Comparison of ENCODE assay signal across 9 mouse cellular contexts in the genomic region with DNA sequence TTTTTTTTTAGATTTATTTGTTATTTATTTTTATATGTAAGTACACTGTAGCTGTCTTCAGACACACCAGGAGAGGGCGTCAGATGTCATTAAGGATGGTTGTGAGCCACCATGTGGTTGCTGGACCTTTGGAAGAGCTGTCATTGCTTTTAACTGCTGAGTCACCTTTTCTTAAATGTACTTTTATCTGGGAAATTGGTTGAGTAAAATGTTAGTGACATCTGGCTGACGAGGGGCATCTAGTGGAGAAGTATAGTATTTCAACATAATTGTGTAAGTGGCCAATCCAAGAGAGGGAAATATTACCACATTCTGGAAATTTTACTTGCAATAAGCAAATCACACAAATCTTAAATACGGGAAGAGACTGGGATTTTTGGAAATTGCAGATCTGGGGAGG. TPM values are rescaled to one million over a fixed set of nuclear protein-coding genes. Genes with fewer than 3 reads are reported as not detected.
A peak's percentile ranks its signal among the peaks of the same experiment; 100 is the strongest.
DNase-seq lines count a peak whose midpoint lies in the region; ATAC-seq and TF ChIP-seq lines count a peak whose summit lies in the region.
"Had no signal": no experiment of that assay in that cellular context is flagged by ENCODE, and none has a peak within 500 bp of the region (broad histone marks: within the 10 kb centered on the region; RNA-seq: fewer than 3 reads in every experiment).

No protein-coding gene starts in this region.

- H3K27me3 ChIP-seq in hindbrain, embryonic 14.5 days (ENCODE audit: control insufficient read depth, insufficient read depth, low read length): no peaks in the 10 kb centered on the region
- H3K27me3 ChIP-seq in hindbrain, embryonic 13.5 days: no peaks in the 10 kb centered on the region
- no peaks in the 10 kb centered on the region for H3K27me3 ChIP-seq in stomach, postnatal 0 days (ENCODE audit: control insufficient read depth, insufficient read depth, low read length)

- peaks cover 10% of the 10 kb centered on the region for H3K4me1 ChIP-seq in hindbrain, embryonic 14.5 days (replicated peaks; ENCODE audit: control insufficient read depth, insufficient read depth, low read length)
- H3K4me1 ChIP-seq in hindbrain, embryonic 13.5 days (replicated peaks): peaks cover 8% of the 10 kb centered on the region
- H3K4me1 ChIP-seq in stomach, postnatal 0 days (replicated peaks; ENCODE audit: control insufficient read depth, insufficient read depth): no peaks in the 10 kb centered on the region; the same call in 1 of the 2 replicates

- no peaks in the 10 kb centered on the region for H3K9me3 ChIP-seq in hindbrain, embryonic 14.5 days (ENCODE audit: control insufficient read depth, low read length)
- H3K9me3 ChIP-seq in hindbrain, embryonic 13.5 days: no peaks in the 10 kb centered on the region
- no peaks in the 10 kb centered on the region for H3K9me3 ChIP-seq in stomach, postnatal 0 days (ENCODE audit: control insufficient read depth, low read length)

- TF ChIP-seq CTCF in stomach, postnatal 0 days (IDR thresholded peaks at IDR 0.05; ENCODE audit: low read depth): peak; percentile 76

- no peak overlapping the region for H3K27ac ChIP-seq in hindbrain, embryonic 14.5 days
- H3K27ac ChIP-seq in hindbrain, embryonic 13.5 days: no peak overlapping the region
- no peak overlapping the region for H3K27ac ChIP-seq in stomach, postnatal 0 days (replicated peaks)

- H3K4me2 ChIP-seq in hindbrain, embryonic 14.5 days (replicated peaks): peak overlapping the region; percentile 89; the same call in 1 of the 2 replicates
- H3K4me2 ChIP-seq in hindbrain, embryonic 13.5 days: no peak overlapping the region
- H3K4me2 ChIP-seq in stomach, postnatal 0 days (replicated peaks; ENCODE audit: low read depth): no peak overlapping the region

- DNase-seq in hindbrain, embryonic 14.5 days (ENCODE audit: low spot score): peak; percentile 65
- DNase-seq in spleen, postnatal 36 days (ENCODE audit: low spot score in 2 of 2): peak; percentile 13 to 51
- DNase-seq in spleen, adult 12 weeks (ENCODE audit: low spot score): no peak
- DNase-seq in c-Kit-positive CD71-negative TER-119-negative erythroid progenitor cells, embryonic 14.5 days (ENCODE audit: low read depth): peak; percentile 68
- peak; percentile 30 to 47 for DNase-seq in kidney, postnatal 25 days
- no peak for DNase-seq in stomach, postnatal 0 days (ENCODE audit: low spot score)
- DNase-seq in spleen, postnatal 14 days (ENCODE audit: low spot score in 2 of 2): no peak

- no peak for ATAC-seq in hindbrain, embryonic 14.5 days (ENCODE audit: low FRiP score)
- ATAC-seq in hindbrain, embryonic 13.5 days (ENCODE audit: low FRiP score): no peak
- no peak for ATAC-seq in stomach, postnatal 0 days (ENCODE audit: low FRiP score, low TSS enrichment)

- H3K36me3 ChIP-seq in hindbrain, embryonic 14.5 days (replicated peaks; ENCODE audit: control insufficient read depth, insufficient read depth): peaks cover 47% of the 10 kb centered on the region
- peaks cover 39% of the 10 kb centered on the region for H3K36me3 ChIP-seq in hindbrain, embryonic 13.5 days
- H3K36me3 ChIP-seq in stomach, postnatal 0 days (ENCODE audit: control insufficient read depth, insufficient read depth, low read length): peaks cover 4% of the 10 kb centered on the region; the same call in 1 of the 2 replicates

- 50% methylated on average over 3 of the region's 3 CpGs for WGBS in hindbrain, embryonic 14.5 days
- 48% methylated on average over 3 of the region's 3 CpGs for WGBS in hindbrain, embryonic 13.5 days
- WGBS in stomach, postnatal 0 days: 19% methylated on average over 3 of the region's 3 CpGs

- TF ChIP-seq EP300 in stomach, postnatal 0 days (optimal IDR thresholded peaks at IDR 0.05): no peak

- H3K4me3 ChIP-seq in hindbrain, embryonic 14.5 days (replicated peaks; ENCODE audit: low read length): no peak overlapping the region
- no peak overlapping the region for H3K4me3 ChIP-seq in hindbrain, embryonic 13.5 days
- no peak overlapping the region for H3K4me3 ChIP-seq in stomach, postnatal 0 days (ENCODE audit: low read depth, low read length)

- H3K9ac ChIP-seq in hindbrain, embryonic 14.5 days: no peak overlapping the region
- no peak overlapping the region for H3K9ac ChIP-seq in hindbrain, embryonic 13.5 days
- H3K9ac ChIP-seq in stomach, postnatal 0 days (ENCODE audit: low read length): no peak overlapping the region

RNA-seq across cellular contexts. Expression of gene Sod2, which starts 3.2 kb away (rescaled TPM):
- 163 and 172 TPM in 2 replicates for polyA plus RNA-seq in hindbrain, embryonic 14.5 days (2014; fragmentation: Nextera tagmentation; extraction: Ambion mirVana)
- 117 and 121 TPM in 2 replicates for polyA plus RNA-seq in hindbrain, embryonic 13.5 days (2015; fragmentation: Nextera tagmentation; extraction: Ambion mirVana)
- 176 and 186 TPM in 2 replicates for polyA plus RNA-seq in stomach, postnatal 0 days (2015; fragmentation: Nextera tagmentation; extraction: Ambion mirVana)

RNA-seq across cellular contexts. Expression of gene Wtap, which starts 15.9 kb away (rescaled TPM):
- 120 and 123 TPM in 2 replicates for polyA plus RNA-seq in hindbrain, embryonic 14.5 days (2014; fragmentation: Nextera tagmentation; extraction: Ambion mirVana)
- 136 and 140 TPM in 2 replicates for polyA plus RNA-seq in hindbrain, embryonic 13.5 days (2015; fragmentation: Nextera tagmentation; extraction: Ambion mirVana)
- polyA plus RNA-seq in stomach, postnatal 0 days (2015; fragmentation: Nextera tagmentation; extraction: Ambion mirVana): 75.2 and 75.4 TPM in 2 replicates

RNA-seq across cellular contexts. Expression of gene Gpr31b, which starts 42.2 kb away (rescaled TPM):
- 0.16 and 0.22 TPM in 2 replicates for polyA plus RNA-seq in hindbrain, embryonic 14.5 days (2014; fragmentation: Nextera tagmentation; extraction: Ambion mirVana)
- polyA plus RNA-seq in hindbrain, embryonic 13.5 days (2015; fragmentation: Nextera tagmentation; extraction: Ambion mirVana): not detected in 2 replicates
- 0.12 TPM in 1 of 2 replicates, not detected in the other for polyA plus RNA-seq in stomach, postnatal 0 days (2015; fragmentation: Nextera tagmentation; extraction: Ambion mirVana)
- polyA plus RNA-seq: erythroblast, embryonic 14.5 days had no signal

RNA-seq across cellular contexts. Expression of gene Acat2, which starts 49.3 kb away (rescaled TPM):
- 216 and 283 TPM in 2 replicates for polyA plus RNA-seq in hindbrain, embryonic 14.5 days (2014; fragmentation: Nextera tagmentation; extraction: Ambion mirVana)
- 331 and 342 TPM in 2 replicates for polyA plus RNA-seq in hindbrain, embryonic 13.5 days (2015; fragmentation: Nextera tagmentation; extraction: Ambion mirVana)
- polyA plus RNA-seq in stomach, postnatal 0 days (2015; fragmentation: Nextera tagmentation; extraction: Ambion mirVana): 76.0 and 81.8 TPM in 2 replicates

RNA-seq across cellular contexts. Expression of gene Tcp10b, which starts 51.0 kb away (rescaled TPM):
- 0.29 and 0.44 TPM in 2 replicates for polyA plus RNA-seq in hindbrain, embryonic 14.5 days (2014; fragmentation: Nextera tagmentation; extraction: Ambion mirVana)
- 0.23 TPM in 1 of 2 replicates, not detected in the other for polyA plus RNA-seq in hindbrain, embryonic 13.5 days (2015; fragmentation: Nextera tagmentation; extraction: Ambion mirVana)
- polyA plus RNA-seq in stomach, postnatal 0 days (2015; fragmentation: Nextera tagmentation; extraction: Ambion mirVana): 0.17 and 0.19 TPM in 2 replicates
- polyA plus RNA-seq: erythroblast, embryonic 14.5 days had no signal

Comparison
In these comparisons a context has a peak if more than half of its experiments do, and no peak if none do; other contexts are left out.
1. DNase-seq: peak in hindbrain, embryonic 14.5 days (single experiment), spleen, postnatal 36 days (2 of 2), c-Kit-positive CD71-negative TER-119-negative erythroid progenitor cells, embryonic 14.5 days (single experiment) and kidney, postnatal 25 days (2 of 2); none in spleen, adult 12 weeks (single experiment), stomach, postnatal 0 days (single experiment) and spleen, postnatal 14 days (0 of 2).